Mouse (Mus musculus): ENCODE measurements around the gene Cacng3. TPM values are rescaled to one million over a fixed set of nuclear protein-coding genes. Genes with fewer than 3 reads are reported as not detected.

Gene Cacng3
- not detected in 2 replicates for polyA plus RNA-seq (2016; fragmentation: Nextera tagmentation; extraction: Ambion mirVana)

GRCm38 (mm10) chr7:122670442-122670872 is at the start of gene Cacng3:
Gene Cacng3, plus strand, starts transcription at chr7:122670492.
- Histone ChIP-seq H3K27me3 (ENCODE audit: insufficient read depth, poor library complexity, severe bottlenecking) (peaks cover 14% of the 10 kb centered on the region), H3K4me3 (peak within 1 kb of the TSS; percentile 42), H3K4me1 (peaks cover 11% of the 10 kb centered on the region; the same call in 1 of the 2 replicates), H3K36me3 (no peaks in the 10 kb centered on the region), H3K27ac (no peak within 1 kb of the TSS), H3K9me3 (no peaks in the 10 kb centered on the region)
- DNase-seq (ENCODE audit: low spot score), result no peak
- 13% methylated on average over 13 of the region's 13 CpGs for WGBS

GRCm38 (mm10) chr7:122622125-122622774 is 48.0 kb upstream of the Cacng3 start:
- H3K27me3 ChIP-seq (ENCODE audit: insufficient read depth, poor library complexity, severe bottlenecking), result no peaks in the 10 kb centered on the region
- peaks cover 11% of the 10 kb centered on the region for H3K4me1 ChIP-seq
- H3K36me3 ChIP-seq, result no peaks in the 10 kb centered on the region
- H3K4me3 ChIP-seq, result no peak overlapping the region
- no peaks in the 10 kb centered on the region for H3K9me3 ChIP-seq
- DNase-seq (ENCODE audit: low spot score), result no peak
- 33% methylated on average over 9 of the region's 9 CpGs for whole genome bisulfite sequencing
- H3K27ac ChIP-seq, result no peak overlapping the region

GRCm38 (mm10) chr7:122623753-122624152 is 46.5 kb upstream of the Cacng3 start:
- Histone ChIP-seq H3K9me3 (no peaks in the 10 kb centered on the region), H3K27ac (no peak overlapping the region), H3K4me3 (no peak overlapping the region), H3K36me3 (no peaks in the 10 kb centered on the region), H3K27me3 (ENCODE audit: insufficient read depth, poor library complexity, severe bottlenecking) (no peaks in the 10 kb centered on the region), H3K4me1 (peaks cover 11% of the 10 kb centered on the region)
- 68% methylated on average over 1 of the region's 1 CpGs for WGBS
- DNase-seq (ENCODE audit: low spot score), result no peak

- H3K4me1 ChIP-seq, result no peaks in the 10 kb centered on the region
- DNase-seq (ENCODE audit: low spot score), result no peak
- no peaks in the 10 kb centered on the region for H3K27me3 ChIP-seq (ENCODE audit: insufficient read depth, poor library complexity, severe bottlenecking)
- WGBS, result 86% methylated on average over 5 of the region's 5 CpGs
- no peak overlapping the region for H3K27ac ChIP-seq
- H3K36me3 ChIP-seq, result no peaks in the 10 kb centered on the region
- H3K4me3 ChIP-seq, result no peak overlapping the region
- no peaks in the 10 kb centered on the region for H3K9me3 ChIP-seq
Observed at GRCm38 (mm10) chr7:122628050-122628449, 42.2 kb upstream of the Cacng3 start.

GRCm38 (mm10) chr7:122630386-122630785 is 39.9 kb upstream of the Cacng3 start:
- Histone ChIP-seq H3K27ac (no peak overlapping the region), H3K9me3 (no peaks in the 10 kb centered on the region), H3K4me3 (no peak overlapping the region), H3K4me1 (no peaks in the 10 kb centered on the region), H3K36me3 (no peaks in the 10 kb centered on the region), H3K27me3 (ENCODE audit: insufficient read depth, poor library complexity, severe bottlenecking) (no peaks in the 10 kb centered on the region)
- 74% methylated on average over 2 of the region's 2 CpGs for WGBS
- no peak for DNase-seq (ENCODE audit: low spot score)

- 65% methylated on average over 3 of the region's 3 CpGs for WGBS
- H3K27ac ChIP-seq, result no peak overlapping the region
- DNase-seq (ENCODE audit: low spot score), result no peak
- H3K4me1 ChIP-seq, result no peaks in the 10 kb centered on the region
- H3K36me3 ChIP-seq, result no peaks in the 10 kb centered on the region
- no peaks in the 10 kb centered on the region for H3K9me3 ChIP-seq
- no peaks in the 10 kb centered on the region for H3K27me3 ChIP-seq (ENCODE audit: insufficient read depth, poor library complexity, severe bottlenecking)
- no peak overlapping the region for H3K4me3 ChIP-seq
Observed at GRCm38 (mm10) chr7:122631151-122631550, 39.1 kb upstream of the Cacng3 start.

GRCm38 (mm10) chr7:122632946-122633345 is 37.3 kb upstream of the Cacng3 start:
- H3K4me1 ChIP-seq, result no peaks in the 10 kb centered on the region
- H3K4me3 ChIP-seq, result no peak overlapping the region
- H3K27ac ChIP-seq, result no peak overlapping the region
- 81% methylated on average over 5 of the region's 5 CpGs for WGBS
- no peaks in the 10 kb centered on the region for H3K9me3 ChIP-seq
- H3K27me3 ChIP-seq (ENCODE audit: insufficient read depth, poor library complexity, severe bottlenecking), result no peaks in the 10 kb centered on the region
- H3K36me3 ChIP-seq, result no peaks in the 10 kb centered on the region
- no peak for DNase-seq (ENCODE audit: low spot score)

- WGBS, result 89% methylated on average over 5 of the region's 5 CpGs
Observed at GRCm38 (mm10) chr7:122633463-122633862, 36.8 kb upstream of the Cacng3 start.

GRCm38 (mm10) chr7:122643676-122644075 is 26.6 kb upstream of the Cacng3 start:
- Histone ChIP-seq H3K36me3 (no peaks in the 10 kb centered on the region), H3K4me1 (no peaks in the 10 kb centered on the region), H3K27ac (no peak overlapping the region), H3K4me3 (no peak overlapping the region), H3K9me3 (no peaks in the 10 kb centered on the region), H3K27me3 (ENCODE audit: insufficient read depth, poor library complexity, severe bottlenecking) (no peaks in the 10 kb centered on the region)
- DNase-seq (ENCODE audit: low spot score), result no peak
- WGBS, result 85% methylated on average over 8 of the region's 8 CpGs

More at GRCm38 (mm10) chr7:122633463-122633862, 36.8 kb upstream of the Cacng3 start:
- H3K27ac ChIP-seq, result no peak overlapping the region
- no peaks in the 10 kb centered on the region for H3K36me3 ChIP-seq
- no peaks in the 10 kb centered on the region for H3K9me3 ChIP-seq
- DNase-seq (ENCODE audit: low spot score), result no peak
- H3K27me3 ChIP-seq (ENCODE audit: insufficient read depth, poor library complexity, severe bottlenecking), result no peaks in the 10 kb centered on the region
- H3K4me3 ChIP-seq, result no peak overlapping the region
- H3K4me1 ChIP-seq, result no peaks in the 10 kb centered on the region

- WGBS, result 68% methylated on average over 10 of the region's 10 CpGs
- DNase-seq (ENCODE audit: low spot score), result no peak
- H3K36me3 ChIP-seq, result no peaks in the 10 kb centered on the region
- no peaks in the 10 kb centered on the region for H3K9me3 ChIP-seq
- no peaks in the 10 kb centered on the region for H3K27me3 ChIP-seq (ENCODE audit: insufficient read depth, poor library complexity, severe bottlenecking)
- H3K4me1 ChIP-seq, result no peaks in the 10 kb centered on the region
- no peak overlapping the region for H3K4me3 ChIP-seq
- H3K27ac ChIP-seq, result no peak overlapping the region
Observed at GRCm38 (mm10) chr7:122649306-122649705, 21.0 kb upstream of the Cacng3 start.

- Histone ChIP-seq H3K9me3 (no peaks in the 10 kb centered on the region), H3K27ac (no peak overlapping the region), H3K36me3 (no peaks in the 10 kb centered on the region), H3K27me3 (ENCODE audit: insufficient read depth, poor library complexity, severe bottlenecking) (no peaks in the 10 kb centered on the region), H3K4me1 (no peaks in the 10 kb centered on the region), H3K4me3 (no peak overlapping the region)
- 81% methylated on average over 3 of the region's 3 CpGs for WGBS
- DNase-seq (ENCODE audit: low spot score), result no peak
Observed at GRCm38 (mm10) chr7:122652523-122652922, 17.8 kb upstream of the Cacng3 start.

- H3K4me1 ChIP-seq, result no peaks in the 10 kb centered on the region
- 88% methylated on average over 3 of the region's 3 CpGs for WGBS
- H3K27me3 ChIP-seq (ENCODE audit: insufficient read depth, poor library complexity, severe bottlenecking), result no peaks in the 10 kb centered on the region
- H3K27ac ChIP-seq, result no peak overlapping the region
- no peak for DNase-seq (ENCODE audit: low spot score)
- H3K36me3 ChIP-seq, result no peaks in the 10 kb centered on the region
- H3K9me3 ChIP-seq, result no peaks in the 10 kb centered on the region
- no peak overlapping the region for H3K4me3 ChIP-seq
Observed at GRCm38 (mm10) chr7:122656671-122657070, 13.6 kb upstream of the Cacng3 start.

- WGBS, result 87% methylated on average over 5 of the region's 5 CpGs
- no peak for DNase-seq (ENCODE audit: low spot score)
- Histone ChIP-seq H3K4me3 (no peak overlapping the region), H3K36me3 (no peaks in the 10 kb centered on the region), H3K9me3 (no peaks in the 10 kb centered on the region), H3K27me3 (ENCODE audit: insufficient read depth, poor library complexity, severe bottlenecking) (no peaks in the 10 kb centered on the region), H3K27ac (no peak overlapping the region), H3K4me1 (no peaks in the 10 kb centered on the region)
Observed at GRCm38 (mm10) chr7:122657423-122658126, 12.7 kb upstream of the Cacng3 start.

Data from heart, embryonic 10.5 days (tissue).